Mouse (Mus musculus) adrenal gland, postnatal 25 days (tissue): ENCODE results near the gene Nfam1. TPM values are rescaled to one million over a fixed set of nuclear protein-coding genes. Genes with fewer than 3 reads are reported as not detected.

ENCODE experiments used
- DNase-seq: peaks from one replicate; pipeline ENCODE4 v3.0.0; 2021; ENCODE audit warnings: mixed read lengths
- total RNA-seq: library from RNA; stranded (reverse); gene quantifications from 2 replicates; pipeline ENCODE4 v1.2.3, GENCODE M21; 2021

Gene Nfam1
- total RNA-seq, 1 experiment from 2014 or later = 1.5 TPM

DNA sequence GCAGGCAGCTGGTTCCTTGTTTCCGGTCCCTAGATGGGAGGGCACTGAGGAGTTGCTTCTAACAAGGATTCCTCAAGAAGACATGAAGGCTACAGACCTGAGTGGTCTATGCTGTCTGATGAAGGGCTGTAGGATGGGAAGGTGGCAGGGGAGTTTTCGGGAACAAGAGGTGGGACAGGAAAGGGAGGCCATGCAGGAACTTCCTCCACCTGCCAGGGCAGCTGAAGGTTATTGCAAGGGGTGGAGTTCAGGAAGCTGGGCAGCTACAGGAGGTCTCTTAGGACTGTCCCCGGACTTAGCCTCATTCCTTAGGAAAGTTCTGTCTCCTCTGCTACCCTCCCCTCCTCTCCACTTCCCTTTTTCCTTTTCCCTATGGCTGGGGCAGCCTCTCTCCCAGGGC is 5.7 kb upstream of the Nfam1 start:
- no peak for DNase-seq

DNA sequence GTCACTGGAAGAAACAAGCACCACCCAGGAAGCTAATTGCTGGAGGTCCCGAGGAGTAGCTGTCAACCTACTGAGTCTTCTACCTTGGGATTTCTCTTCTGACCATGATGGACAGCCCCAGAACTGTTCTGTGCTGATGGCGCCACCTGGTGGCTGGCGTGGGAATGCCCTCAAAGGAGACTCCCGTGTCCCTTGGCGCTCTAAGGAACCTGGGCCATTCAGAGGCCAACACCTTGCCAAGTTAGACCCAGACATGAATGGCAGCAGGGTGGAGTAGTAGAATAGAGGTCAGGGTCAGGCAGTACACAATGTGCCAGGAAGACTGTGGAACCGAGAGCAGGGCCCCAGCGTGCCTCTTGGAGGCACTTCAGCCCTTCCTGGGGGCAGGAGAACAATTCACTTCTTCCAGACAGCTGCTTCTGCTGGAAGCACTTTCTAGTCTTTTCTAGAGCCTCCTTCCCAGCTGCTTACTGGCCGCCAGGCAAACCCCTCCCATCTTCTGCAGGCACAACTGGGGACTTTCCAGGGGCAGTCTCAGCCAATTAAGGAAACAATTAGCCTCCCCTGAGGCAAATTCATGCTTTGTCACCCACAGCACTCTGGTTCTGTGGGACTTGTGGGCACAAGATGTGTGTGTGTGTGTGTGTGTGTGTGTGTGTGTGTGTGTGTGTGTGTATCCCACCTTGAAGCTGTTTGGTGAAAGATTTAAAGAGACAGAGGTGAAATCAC is 4.8 kb upstream of the Nfam1 start:
- peak; percentile 93 for DNase-seq

DNA sequence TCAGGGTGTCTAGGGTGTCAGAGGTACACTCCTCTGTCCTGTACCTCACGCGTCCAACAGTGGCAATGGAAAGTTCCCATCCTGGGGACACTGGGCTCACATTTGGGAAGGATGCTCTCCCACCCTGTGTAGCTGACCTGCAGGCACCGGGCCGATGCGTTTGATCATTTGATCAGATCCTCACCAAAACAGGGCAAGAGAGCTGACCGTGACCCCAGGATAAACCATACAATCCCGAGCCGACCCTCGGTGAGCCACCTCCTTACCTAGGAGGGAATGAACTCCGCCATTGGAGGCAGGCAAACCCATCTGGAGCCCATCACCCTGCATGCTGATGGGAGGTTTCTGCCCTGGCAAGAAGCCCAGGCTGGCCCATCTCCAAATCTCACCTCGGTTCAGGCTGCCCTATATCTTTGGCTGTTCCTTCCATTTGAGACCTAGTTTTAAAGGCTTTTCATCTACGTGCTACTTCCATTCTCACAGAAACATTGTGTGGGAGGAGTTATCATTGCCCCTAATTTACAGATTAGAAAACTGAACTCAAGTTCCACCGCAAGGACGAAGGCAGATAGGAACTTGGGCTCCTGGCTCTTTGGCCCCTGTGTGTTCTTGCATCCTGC is 3.9 kb upstream of the Nfam1 start:
- DNase-seq = peak; percentile 77

DNA sequence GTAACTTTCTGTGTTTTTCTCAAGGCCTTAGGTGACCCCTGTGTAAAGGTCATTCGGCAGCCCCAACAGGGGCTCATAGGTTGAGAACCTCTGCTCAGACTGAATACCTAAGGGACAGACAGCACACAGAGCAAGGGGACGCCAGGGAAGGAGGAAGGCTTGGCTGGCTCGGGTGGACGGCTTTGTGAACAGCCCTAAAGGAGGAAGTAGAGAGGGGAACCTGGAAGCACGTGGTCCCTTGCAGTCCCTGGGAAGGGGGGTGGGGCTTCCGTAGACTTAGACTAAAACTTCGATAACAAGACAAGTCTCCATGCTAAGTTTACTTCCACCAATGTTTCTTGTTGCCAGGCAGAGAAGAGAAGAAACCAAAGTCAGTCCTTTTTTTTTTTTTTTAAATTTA is 3.0 kb upstream of the Nfam1 start:
- DNase-seq = no peak

DNA sequence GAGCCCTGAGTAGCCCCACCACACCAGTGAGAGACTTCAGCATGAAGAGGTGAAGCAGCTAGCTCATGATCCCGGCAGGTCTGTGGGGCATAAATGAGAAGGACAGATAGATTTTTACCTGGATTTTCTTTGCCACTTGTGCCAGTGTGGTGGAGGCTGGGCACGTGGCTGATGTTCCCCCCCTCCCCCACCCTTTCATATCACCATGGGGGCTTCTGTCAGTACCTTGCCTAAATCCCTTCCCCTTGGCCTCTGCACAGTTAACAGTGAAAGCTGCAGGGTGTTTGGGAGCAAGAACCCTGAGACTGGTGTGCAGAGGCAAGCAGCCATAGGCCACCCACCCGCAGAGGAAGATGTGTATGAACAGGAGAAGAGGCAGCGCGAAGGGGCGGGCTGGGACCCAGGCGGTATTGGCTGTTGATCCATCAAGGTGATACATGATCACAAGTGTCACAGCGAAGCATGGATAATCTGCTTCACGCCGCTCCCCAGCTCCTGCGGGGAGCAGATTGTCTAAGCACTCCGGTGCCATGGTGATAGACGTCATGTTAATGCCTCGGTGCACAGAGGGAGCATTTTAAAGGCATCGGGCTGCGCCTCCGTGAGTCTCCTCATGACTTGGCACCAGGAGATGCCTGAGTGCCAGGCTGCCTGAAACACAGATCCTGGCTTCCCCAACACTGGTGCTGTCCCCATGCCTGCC is 1.3 kb upstream of the Nfam1 start:
- DNase-seq = no peak

DNA sequence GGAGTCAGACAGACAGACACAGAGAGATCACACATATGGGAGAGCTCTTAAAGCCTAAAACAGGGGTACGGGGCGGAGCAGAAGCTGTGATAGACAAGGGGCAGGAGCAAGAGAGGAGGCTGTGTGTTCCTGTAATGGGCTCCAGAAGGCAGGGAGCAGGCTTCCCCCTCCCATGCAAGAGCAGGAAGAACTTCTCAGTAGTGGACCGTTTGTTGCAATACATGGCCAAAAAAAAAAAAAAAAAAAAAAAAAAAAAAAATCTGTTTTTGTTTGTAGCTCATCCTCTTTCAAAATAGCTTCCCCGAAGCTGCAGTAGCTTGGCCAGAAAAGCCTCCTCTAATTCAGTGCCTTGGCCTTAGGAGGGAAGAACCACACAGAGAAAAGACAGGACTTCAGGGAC is 2.2 kb downstream of the Nfam1 start:
- DNase-seq = no peak

DNA sequence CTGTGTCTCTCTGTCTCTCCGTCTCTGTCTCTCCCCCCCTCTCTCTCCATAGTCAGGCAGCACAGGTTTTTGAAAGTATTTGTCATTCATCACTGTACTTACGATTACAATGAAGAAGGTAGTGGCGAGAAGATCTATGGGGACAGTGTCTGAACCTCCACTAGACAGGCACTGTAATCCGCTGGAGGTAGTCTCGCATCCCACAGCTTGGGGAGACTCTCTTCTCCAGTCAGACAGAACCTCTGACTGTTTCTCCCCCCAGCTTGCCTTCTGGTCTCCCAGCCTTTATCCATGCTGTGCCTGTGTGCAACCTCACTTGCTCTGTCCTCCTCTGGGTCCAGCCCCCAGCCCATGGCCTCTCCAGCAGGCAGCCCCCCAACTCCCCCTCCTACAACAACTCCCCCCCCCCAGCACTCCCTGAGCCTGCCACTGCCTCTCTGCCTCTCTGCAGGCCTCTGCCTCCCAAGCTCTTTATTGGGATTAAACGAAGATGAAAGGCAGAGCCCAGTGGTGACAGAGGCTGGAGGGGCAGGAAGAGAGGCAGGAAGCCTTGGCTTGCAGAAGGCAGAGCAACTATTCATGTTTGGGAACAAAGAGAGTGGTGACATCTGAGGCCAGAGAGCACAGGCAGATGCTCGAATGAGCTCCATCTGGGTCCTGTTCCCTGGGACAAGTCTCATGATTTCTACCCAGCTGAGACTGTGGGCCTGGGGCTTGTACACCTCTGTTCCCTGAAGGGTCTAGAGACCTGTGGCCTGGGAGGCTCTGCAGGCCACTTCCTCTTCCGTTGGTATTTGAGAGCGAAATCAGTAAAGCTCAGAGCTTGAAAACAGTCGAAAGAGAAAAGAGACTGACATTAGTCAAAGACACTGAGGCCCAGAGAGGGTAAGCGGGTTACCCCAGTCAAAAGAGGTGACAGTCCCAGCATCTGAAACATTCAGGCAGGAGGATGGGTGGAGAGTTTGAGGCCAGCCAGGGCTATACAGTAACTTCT is 3.1 kb downstream of the Nfam1 start:
- no peak for DNase-seq

DNA sequence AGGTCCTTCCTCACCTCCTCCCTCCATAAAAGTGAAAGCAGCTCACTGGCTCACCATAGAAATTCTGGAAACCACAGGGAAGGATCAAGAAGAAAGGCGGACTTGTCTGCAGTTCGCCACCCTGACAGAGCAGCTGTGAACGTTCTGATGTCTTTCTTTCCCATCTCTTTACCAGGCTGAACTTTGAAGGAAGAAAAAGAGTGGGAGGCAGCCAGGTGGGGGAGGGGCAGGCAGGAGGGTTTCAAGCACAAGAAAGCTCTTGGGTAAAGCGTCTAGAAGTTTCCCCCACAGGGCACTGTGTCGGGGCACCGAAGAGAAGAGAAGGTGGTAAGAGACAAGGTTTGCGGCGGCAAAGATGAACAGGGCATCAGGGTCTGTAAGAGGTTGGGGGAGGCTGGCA is 7.0 kb downstream of the Nfam1 start:
- no peak for DNase-seq

DNA sequence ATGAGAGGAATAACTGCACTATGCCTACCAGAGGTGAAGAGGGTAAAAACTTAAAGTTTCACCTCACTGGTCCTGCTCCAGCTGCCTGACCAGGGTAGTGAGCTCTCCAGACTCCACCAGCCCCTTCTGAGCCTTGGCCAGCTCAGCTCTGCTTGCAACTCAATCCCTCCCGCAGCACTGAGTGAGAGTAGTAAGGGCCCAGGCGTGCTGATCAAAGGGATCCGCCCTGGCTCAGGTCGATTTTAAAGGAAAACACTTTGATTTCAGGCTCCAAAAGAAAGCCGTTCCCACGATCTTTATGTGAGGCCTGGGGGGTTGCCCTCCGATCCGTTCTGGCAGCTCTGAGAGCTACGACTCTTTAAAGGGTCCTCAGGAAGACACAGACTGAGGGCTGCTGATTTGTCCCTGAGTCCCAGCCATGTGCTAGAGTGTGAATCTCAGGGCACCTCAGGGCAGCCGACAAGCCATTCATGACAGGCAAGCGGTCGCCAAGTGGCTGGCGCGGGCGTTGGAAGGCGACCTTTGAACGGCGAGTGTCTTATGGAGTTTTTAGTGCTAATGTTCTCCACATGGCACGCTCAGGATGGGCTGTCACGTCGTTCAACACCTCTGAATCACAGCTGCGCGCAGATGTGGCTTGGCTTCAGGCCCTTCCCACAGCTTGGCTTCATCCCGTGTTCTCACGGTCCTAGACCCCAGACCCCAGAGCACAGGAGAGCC is 7.9 kb downstream of the Nfam1 start:
- DNase-seq = no peak

DNA sequence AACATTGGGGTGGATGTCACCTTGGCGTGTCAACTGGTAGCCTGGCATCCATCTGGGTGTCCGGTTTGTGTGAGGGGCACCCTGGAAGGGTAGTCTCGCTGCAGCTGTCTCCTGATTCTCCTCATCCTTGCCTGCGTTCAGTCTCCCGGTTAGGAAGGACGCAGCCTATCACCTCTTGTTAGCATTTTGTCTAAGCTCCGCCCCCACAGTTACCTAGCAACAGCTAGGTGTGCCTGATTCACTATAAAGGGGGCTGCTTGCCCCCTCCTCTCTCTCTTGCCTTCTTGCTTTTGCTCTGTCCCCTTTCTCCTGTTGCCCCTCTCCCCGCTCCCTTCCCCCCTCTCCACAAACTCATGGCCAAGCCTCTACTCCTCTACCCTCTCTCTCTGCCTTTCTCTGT is 10.2 kb downstream of the Nfam1 start:
- no peak for DNase-seq

DNA sequence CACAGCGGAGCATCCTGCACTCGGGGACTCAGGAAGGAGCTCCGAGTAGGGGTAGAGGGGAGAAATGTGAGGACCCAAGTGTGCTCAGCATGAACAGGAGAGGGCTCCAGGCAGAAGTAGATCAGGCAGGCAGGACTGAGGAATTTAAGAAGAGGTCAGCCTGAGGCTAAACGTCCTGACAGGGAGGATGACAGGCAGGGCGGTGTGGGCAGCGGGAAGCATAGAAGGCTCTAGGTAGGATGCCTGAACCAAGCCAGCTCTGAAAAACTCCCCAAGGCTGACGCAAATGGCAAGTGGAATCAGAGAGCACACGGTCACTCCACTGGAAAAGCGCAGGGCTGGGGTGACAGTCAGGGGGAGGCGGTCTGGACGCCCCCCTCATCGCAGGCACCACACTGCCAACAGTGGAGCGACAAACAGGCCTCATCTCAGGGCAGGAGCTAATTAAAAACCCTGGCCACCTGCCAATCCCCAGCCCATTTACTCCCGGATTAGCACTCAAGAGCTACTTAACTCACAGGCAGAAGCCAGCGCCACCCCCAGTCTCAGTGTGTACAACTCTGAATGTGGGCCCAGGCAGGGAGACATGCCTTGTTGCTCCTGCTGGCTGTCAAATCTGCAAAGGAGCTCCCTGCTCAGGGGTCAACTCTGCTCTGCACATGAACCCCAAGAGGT is 22.0 kb downstream of the Nfam1 start:
- no peak for DNase-seq

DNA sequence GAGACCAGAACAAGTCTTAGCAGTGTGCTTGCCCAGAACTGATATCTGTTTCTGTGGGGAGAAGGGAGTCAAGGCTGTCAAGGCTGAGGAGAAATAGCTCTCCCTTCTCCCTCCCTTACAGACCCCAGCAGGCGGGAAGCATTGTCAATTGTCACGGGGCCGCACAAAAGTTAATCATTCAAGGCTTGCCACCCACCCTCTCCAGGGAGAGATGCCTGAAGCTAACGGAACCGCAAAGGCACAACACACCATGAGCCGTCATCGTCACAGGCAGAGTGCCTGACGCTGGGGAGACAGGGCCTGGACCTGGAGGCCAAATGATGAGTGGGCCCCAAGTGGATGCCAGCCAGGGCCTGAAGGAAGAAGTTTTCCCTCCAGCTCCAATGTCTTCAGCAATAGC is 22.7 kb downstream of the Nfam1 start:
- no peak for DNase-seq

DNA sequence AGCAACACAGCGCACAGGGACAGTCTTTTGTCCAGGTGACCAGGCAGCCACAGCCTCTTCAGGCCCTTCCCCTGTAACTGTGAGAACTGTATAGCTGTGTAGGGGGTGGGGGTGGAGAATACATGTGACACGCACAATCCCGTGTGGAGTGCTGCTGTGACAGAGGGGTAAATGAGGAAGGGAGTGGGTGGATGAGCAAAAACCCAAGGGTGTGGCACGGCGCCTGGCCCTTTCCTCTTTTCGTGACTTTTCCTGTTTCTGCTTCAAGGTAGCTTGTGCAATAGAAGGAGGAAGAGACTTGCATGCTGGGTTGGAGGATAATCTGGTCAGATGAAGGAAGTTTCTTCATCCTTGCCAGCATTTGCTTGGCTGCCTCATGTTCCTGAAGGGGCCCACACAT is 23.6 kb downstream of the Nfam1 start:
- DNase-seq = no peak

DNA sequence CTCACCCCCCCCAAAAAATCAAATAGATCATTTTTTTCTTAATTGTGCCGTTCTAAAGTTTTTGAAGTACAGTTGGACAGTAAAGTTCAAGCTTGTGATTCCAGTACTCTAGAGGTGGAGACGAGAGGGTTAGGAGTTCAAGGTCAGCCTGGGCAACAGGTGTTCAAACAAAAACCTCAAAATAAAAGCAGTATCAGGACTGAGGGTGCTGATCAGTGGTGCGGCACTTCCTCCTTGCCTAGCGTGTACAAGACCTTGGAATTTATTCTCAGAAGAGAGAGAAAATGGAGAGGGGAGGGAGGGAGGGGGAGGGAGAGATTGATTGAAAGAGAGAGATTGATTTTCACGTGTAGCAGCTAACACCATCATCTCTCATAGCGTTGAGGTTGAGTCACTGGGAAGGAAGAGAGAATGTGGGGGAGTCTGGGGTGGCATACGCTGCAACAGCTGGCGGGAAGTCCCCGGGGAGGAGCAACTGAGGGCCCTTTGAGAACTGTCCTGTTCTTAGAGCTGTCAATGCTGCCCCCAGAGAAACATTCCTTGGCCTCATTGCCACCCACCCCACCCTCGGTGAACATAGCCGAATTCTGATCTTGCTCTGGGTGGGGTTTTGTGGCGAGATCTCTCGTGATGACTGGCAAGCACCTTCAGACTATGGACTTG is 24.2 kb downstream of the Nfam1 start:
- DNase-seq = no peak

DNA sequence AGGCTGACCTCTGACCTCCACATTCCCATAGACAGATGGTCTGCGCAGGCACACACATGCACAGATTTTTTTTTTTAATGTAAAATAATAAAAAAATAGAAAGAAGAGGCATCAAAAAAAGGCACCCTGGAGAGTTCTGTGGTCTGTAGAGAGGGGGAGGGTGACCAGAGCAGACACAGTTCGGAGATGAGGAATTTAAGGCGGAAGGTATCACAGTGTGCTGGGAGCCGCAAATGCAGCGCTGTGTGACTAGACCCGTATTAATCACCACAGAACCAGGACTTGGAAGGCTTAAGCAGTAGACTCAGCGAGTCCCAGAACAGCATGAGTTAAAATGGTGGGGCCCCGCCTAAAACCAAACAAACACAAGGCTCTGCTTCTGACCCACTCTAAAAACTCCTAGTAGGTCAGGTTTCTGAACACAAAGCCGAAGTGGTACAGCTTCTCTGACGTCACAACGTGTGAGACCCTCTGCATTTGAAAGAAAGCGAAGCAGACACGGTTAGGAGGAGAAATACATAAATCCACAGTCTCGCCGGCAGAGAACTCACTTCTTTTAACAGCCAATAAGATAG is 25.7 kb downstream of the Nfam1 start:
- no peak for DNase-seq

DNA sequence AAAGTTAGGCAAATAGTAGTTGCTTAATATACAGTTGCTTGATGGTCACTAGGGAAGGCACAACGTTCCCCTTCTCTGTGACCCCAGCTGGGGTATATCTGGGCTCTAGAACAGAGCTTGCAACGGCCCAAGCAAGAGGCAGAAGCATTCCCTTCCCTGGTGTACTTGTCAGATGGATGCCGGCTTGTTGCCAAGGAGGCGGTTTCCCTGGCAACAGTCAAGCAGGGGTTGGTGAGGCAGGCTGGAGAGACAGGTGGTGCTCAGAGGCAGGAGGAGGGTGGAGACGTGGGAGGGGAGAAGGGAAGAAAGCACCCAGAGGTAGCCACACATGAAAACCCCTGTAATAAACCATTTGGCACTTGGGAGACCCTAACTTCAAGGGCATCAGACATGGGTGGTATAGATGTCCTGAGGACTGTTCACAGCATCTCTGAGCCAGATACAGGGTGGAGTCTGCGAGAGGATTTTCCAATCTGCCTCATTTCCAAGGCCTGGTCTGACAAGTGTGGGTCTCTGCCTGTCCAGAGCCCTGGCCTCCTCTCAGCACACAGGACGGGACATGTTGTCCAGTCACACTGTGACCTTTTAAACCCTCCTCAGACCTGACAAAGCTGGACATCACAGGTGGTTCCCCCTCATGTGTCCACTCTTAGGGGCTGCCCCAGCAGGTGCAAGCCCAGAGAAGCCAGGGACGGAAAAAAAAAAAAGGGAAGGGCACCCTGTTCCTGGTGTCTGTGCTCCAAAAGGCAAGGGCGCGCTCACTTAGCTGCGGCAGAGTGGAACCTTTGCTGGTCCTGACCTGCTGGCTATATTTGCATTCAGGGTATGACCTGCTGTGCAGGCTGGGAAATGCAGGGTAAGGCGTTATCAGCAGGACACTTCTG is 30.2 kb downstream of the Nfam1 start:
- DNase-seq = no peak

DNA sequence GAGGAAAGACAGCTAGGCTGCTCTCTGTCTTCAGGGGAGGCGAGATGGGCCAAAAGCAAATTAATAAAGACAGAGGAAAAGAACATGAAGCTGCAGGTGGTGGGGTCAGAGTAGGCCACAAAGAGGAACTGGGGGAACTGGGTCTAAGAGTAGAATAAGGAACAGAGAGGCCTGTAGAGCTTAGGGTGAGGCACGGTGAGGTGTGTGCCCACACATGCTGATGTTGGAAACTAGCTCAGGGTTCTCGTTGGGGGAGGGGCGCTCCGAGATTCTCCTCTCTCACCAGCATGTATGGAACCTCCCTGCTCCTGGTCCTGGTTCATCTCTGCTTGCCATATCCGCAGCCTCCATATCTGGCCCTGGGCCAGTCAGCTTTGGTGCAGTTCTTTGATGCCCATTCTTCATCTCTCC is 34.3 kb downstream of the Nfam1 start:
- no peak for DNase-seq

DNA sequence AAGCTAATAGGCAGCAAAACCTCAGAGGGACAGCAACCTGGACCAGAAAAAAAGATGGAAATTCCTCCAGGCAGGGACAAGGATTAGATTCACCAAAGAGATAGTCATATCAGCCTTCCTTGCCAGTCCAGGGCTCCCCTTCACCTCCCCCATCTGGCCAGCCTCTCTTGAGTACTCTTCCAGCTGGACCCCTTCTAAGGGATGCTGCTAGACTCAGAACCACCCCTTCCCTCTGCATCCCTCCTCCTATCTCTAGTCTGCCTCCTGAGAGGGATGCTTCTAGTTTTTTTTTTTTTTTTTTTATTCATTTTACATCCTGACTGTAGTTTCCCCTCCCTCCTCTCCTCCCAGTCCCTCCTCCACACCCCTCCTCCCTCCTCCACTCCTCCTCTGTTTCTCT is 36.7 kb downstream of the Nfam1 start:
- no peak for DNase-seq

DNA sequence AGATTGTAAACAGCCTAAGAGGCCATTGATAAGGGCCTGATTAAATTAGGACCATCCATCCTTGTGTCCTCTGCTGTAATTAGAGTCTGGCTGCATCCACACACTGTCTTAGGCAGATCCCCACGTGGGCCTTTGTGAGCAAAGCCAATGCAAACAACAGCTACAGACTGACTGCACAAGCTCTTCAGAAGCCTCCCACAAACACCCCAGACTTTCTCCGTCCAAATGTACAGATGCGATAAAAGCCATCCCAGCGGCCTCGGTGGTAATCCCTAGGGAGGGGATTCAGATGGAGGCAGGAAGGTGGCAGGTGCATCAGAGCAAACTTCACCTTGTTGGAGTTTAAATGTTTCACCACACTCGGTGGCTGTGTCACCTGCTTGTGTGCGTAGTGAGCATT is 37.9 kb downstream of the Nfam1 start:
- DNase-seq = no peak
